Mouse (Mus musculus) embryonic facial prominence, embryonic 11.5 days (tissue): Measurements from ENCODE around the gene Stap1. TPM values are rescaled to one million over a fixed set of nuclear protein-coding genes. Genes with fewer than 3 reads are reported as not detected.

Source experiments
- polyA plus RNA-seq: library from polyadenylated mRNA; unstranded; fragments of >200 nt; fragmentation: Nextera tagmentation; extraction: Ambion mirVana; gene quantifications from 2 replicates; pipeline ENCODE4 v1.2.1, GENCODE M21; 2014

Gene Stap1
- polyA plus RNA-seq, 1 experiment from 2014 or later, result 0.17 TPM

Other genes starting within 250 kb of the Stap1 start
- 50.7 and 54.0 TPM in 2 replicates for gene Cenpc1, start 6.2 kb upstream of the Stap1 start, polyA plus RNA-seq
- 24.8 and 27.4 TPM in 2 replicates for gene Uba6, start 101.1 kb downstream of the Stap1 start, polyA plus RNA-seq
- not detected in 2 replicates for gene Gnrhr, start 126.2 kb downstream of the Stap1 start, polyA plus RNA-seq
- not detected in 2 replicates for gene Tmprss11c, start 217.6 kb downstream of the Stap1 start, polyA plus RNA-seq